Mouse (Mus musculus) lung, embryonic 15.5 days (tissue): ENCODE results near the gene Tinagl1. TPM values are rescaled to one million over a fixed set of nuclear protein-coding genes. Genes with fewer than 3 reads are reported as not detected.
A peak's percentile ranks its signal among the peaks of the same experiment; 100 is the strongest.

Experiments
- ATAC-seq: fragments of 200-750 bp; cut with Nextera tagmentation; 2 replicates; pipeline ENCODE4 v1.8.0; 2017; ENCODE audit warnings: moderate number of reproducible peaks, borderline replicate concordance; ENCODE audit not compliant: low FRiP score, low TSS enrichment; ENCODE audit errors: extremely low read depth
- H3K27ac ChIP-seq: fragments of 300-500 bp; sonication (generic); 2 replicates; pipeline ENCODE4 v1.5.1; 2015; ENCODE audit warnings: moderate library complexity, mild to moderate bottlenecking, inconsistent platforms
- H3K27me3 ChIP-seq: fragments of 300-500 bp; sonication (generic); 2 replicates; pipeline ENCODE4 v1.6.1; 2015; ENCODE audit warnings: inconsistent platforms
- H3K36me3 ChIP-seq: fragments of 300-500 bp; sonication (generic); 2 replicates; pipeline ENCODE4 v1.6.1; 2015; ENCODE audit warnings: inconsistent platforms
- H3K4me1 ChIP-seq: fragments of 300-500 bp; sonication (generic); 2 replicates; pipeline ENCODE4 v1.6.1; 2015; ENCODE audit warnings: inconsistent platforms
- H3K4me2 ChIP-seq: fragments of 300-500 bp; sonication (generic); 2 replicates; pipeline ENCODE4 v1.6.1; 2015; ENCODE audit warnings: inconsistent platforms, mild to moderate bottlenecking, moderate library complexity
- H3K4me3 ChIP-seq: fragments of 300-500 bp; sonication (generic); 2 replicates; pipeline ENCODE4 v1.5.1; 2015; ENCODE audit warnings: mild to moderate bottlenecking, inconsistent platforms
- H3K9ac ChIP-seq: fragments of 300-500 bp; sonication (generic); 2 replicates; pipeline ENCODE4 v1.6.1; 2015; ENCODE audit warnings: inconsistent platforms
- H3K9me3 ChIP-seq: fragments of 300-500 bp; sonication (generic); 2 replicates; pipeline ENCODE4 v1.6.1; 2016; ENCODE audit warnings: inconsistent platforms
- WGBS: fragments of 180-500 bp; shearing (Covaris S2); methylation state at CpG from one replicate; pipeline ENCODE4 v1.1.7; 2015; 5-methylcytosine and 5-hydroxymethylcytosine counted together
- polyA plus RNA-seq: library from polyadenylated mRNA; unstranded; fragments of >200 nt; fragmentation: Nextera tagmentation; extraction: Ambion mirVana; gene quantifications from 2 replicates; pipeline ENCODE4 v1.2.1, GENCODE M21; 2015

Gene Tinagl1
- polyA plus RNA-seq, 1 experiment from 2014 or later: 57.5 TPM

DNA sequence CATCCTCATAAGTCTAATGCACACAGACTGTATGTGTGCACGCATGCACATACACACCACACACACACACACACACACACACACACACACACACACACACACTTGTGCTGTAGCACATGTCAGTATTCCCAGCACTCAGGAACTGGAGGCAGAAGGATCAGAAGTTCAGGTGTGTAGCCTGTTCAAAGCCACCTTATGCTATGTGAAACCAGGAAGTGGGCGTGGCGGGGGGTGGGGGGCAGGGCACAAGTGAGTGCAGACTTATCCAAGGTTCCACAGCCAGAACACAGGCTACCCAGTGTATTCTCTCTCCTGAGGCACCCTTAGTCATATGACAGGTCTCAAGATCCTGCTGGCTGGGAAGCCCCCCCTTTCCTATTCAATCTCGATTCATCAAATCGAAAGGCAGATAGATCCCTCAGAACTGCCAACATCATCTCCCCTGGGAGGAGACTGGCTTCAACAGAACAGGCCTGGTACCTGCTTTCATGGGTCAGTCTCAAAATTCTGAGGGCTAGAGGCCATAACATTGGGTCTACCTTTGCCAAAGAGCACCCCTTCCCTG lies 1.3 kb upstream of the Tinagl1 start:
- 54% methylated on average over 5 of the region's 5 CpGs for WGBS
- Histone ChIP-seq H3K9ac (no peak overlapping the region), H3K27ac (peak overlapping the region; percentile 82), H3K4me3 (no peak overlapping the region), H3K36me3 (no peaks in the 10 kb centered on the region), H3K9me3 (no peaks in the 10 kb centered on the region), H3K27me3 (0 out of 2 replicates have a peak, but pooled peaks cover 8% of the 10 kb centered on the region), H3K4me2 (no peak overlapping the region), H3K4me1 (peaks cover 68% of the 10 kb centered on the region)
- no peak for ATAC-seq

GRCm38 (mm10) chr4:130174335-130175031 lies 439 bp downstream of the Tinagl1 start:
- 0 out of 2 replicates have a peak, but pooled peaks cover 8% of the 10 kb centered on the region for H3K27me3 ChIP-seq
- 0 out of 2 replicates have a peak, but pooled peaks cover 4% of the 10 kb centered on the region for H3K36me3 ChIP-seq
- H3K27ac ChIP-seq: peak overlapping the region; percentile 82
- peak; percentile 78 for ATAC-seq
- 2% methylated on average over 25 of the region's 25 CpGs for WGBS
- peak overlapping the region; percentile 65 for H3K4me2 ChIP-seq
- H3K4me3 ChIP-seq: peak overlapping the region; percentile 40
- no peaks in the 10 kb centered on the region for H3K9me3 ChIP-seq
- H3K4me1 ChIP-seq: peaks cover 68% of the 10 kb centered on the region
- H3K9ac ChIP-seq: peak overlapping the region; percentile 17; the same call in 1 of the 2 replicates

DNA sequence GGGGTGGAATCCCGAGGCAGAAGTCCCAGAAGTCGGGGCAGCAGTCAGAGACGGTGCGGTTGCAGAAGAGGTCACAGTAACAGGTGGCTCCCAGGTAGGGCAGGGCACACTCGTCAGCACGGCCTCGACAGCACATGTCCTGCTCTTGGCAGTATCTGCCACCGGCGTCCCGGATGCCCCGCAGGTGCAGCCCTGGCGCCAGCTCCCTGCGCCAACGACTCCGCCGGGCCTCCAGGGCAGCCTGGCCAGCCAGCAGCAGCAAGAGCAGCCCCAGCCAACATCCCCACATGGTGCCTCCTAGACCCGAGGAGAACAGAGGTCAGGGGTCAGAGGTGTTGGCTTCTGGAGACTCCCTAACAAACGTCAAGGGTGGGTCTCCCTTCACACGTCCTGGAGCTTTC lies 1.0 kb downstream of the Tinagl1 start:
- Histone ChIP-seq H3K4me1 (peaks cover 72% of the 10 kb centered on the region), H3K4me3 (peak overlapping the region; percentile 40), H3K9ac (peak overlapping the region; percentile 17), H3K27ac (peak overlapping the region; percentile 82), H3K9me3 (no peaks in the 10 kb centered on the region), H3K4me2 (peak overlapping the region; percentile 65), H3K36me3 (0 out of 2 replicates have a peak, but pooled peaks cover 4% of the 10 kb centered on the region), H3K27me3 (0 out of 2 replicates have a peak, but pooled peaks cover 8% of the 10 kb centered on the region)
- WGBS: 35% methylated on average over 19 of the region's 19 CpGs
- no peak for ATAC-seq

GRCm38 (mm10) chr4:130173060-130173822 lies 1.7 kb downstream of the Tinagl1 start:
- 0 out of 2 replicates have a peak, but pooled peaks cover 8% of the 10 kb centered on the region for H3K27me3 ChIP-seq
- H3K4me2 ChIP-seq: peak overlapping the region; percentile 65
- no peak for ATAC-seq
- H3K36me3 ChIP-seq: 0 out of 2 replicates have a peak, but pooled peaks cover 4% of the 10 kb centered on the region
- peak overlapping the region; percentile 17; the same call in 1 of the 2 replicates for H3K9ac ChIP-seq
- H3K27ac ChIP-seq: peak overlapping the region; percentile 85
- WGBS: 59% methylated on average over 11 of the region's 11 CpGs
- no peaks in the 10 kb centered on the region for H3K9me3 ChIP-seq
- H3K4me1 ChIP-seq: peaks cover 79% of the 10 kb centered on the region
- peak overlapping the region; percentile 40 for H3K4me3 ChIP-seq

GRCm38 (mm10) chr4:130171951-130172765 lies 2.8 kb downstream of the Tinagl1 start:
- H3K9ac ChIP-seq: 0 out of 2 replicates have a peak overlapping the region, but pooled peaks have one; percentile 9
- H3K36me3 ChIP-seq: 0 out of 2 replicates have a peak, but pooled peaks cover 4% of the 10 kb centered on the region
- H3K4me3 ChIP-seq: no peak overlapping the region; the same call in 1 of the 2 replicates
- WGBS: 20% methylated on average over 11 of the region's 11 CpGs
- peaks cover 82% of the 10 kb centered on the region for H3K4me1 ChIP-seq
- ATAC-seq: peak; percentile 7; the same call in 1 of the 2 replicates
- 0 out of 2 replicates have a peak, but pooled peaks cover 8% of the 10 kb centered on the region for H3K27me3 ChIP-seq
- H3K9me3 ChIP-seq: no peaks in the 10 kb centered on the region
- H3K27ac ChIP-seq: peak overlapping the region; percentile 85
- peak overlapping the region; percentile 65 for H3K4me2 ChIP-seq

GRCm38 (mm10) chr4:130170362-130170761 lies 4.6 kb downstream of the Tinagl1 start:
- no peak overlapping the region for H3K27ac ChIP-seq
- H3K4me1 ChIP-seq: peaks cover 79% of the 10 kb centered on the region
- H3K36me3 ChIP-seq: 0 out of 2 replicates have a peak, but pooled peaks cover 4% of the 10 kb centered on the region
- no peak overlapping the region for H3K4me2 ChIP-seq
- H3K9me3 ChIP-seq: no peaks in the 10 kb centered on the region
- no peak for ATAC-seq
- 79% methylated on average over 4 of the region's 4 CpGs for WGBS
- no peak overlapping the region for H3K9ac ChIP-seq
- no peak overlapping the region for H3K4me3 ChIP-seq
- 0 out of 2 replicates have a peak, but pooled peaks cover 8% of the 10 kb centered on the region for H3K27me3 ChIP-seq

- Histone ChIP-seq H3K4me3 (no peak overlapping the region), H3K27me3 (0 out of 2 replicates have a peak, but pooled peaks cover 8% of the 10 kb centered on the region), H3K4me2 (no peak overlapping the region), H3K36me3 (0 out of 2 replicates have a peak, but pooled peaks cover 4% of the 10 kb centered on the region), H3K9ac (no peak overlapping the region), H3K9me3 (no peaks in the 10 kb centered on the region), H3K4me1 (peaks cover 70% of the 10 kb centered on the region), H3K27ac (no peak overlapping the region)
- 76% methylated on average over 16 of the region's 16 CpGs for WGBS
- ATAC-seq: no peak
Observed at GRCm38 (mm10) chr4:130169411-130169971, 5.4 kb downstream of the Tinagl1 start.

GRCm38 (mm10) chr4:130168280-130169183 lies 6.4 kb downstream of the Tinagl1 start:
- no peaks in the 10 kb centered on the region for H3K9me3 ChIP-seq
- peak overlapping the region; percentile 15; the same call in 1 of the 2 replicates for H3K4me3 ChIP-seq
- H3K9ac ChIP-seq: 0 out of 2 replicates have a peak overlapping the region, but pooled peaks have one; percentile 26
- peaks cover 68% of the 10 kb centered on the region for H3K4me1 ChIP-seq
- 0 out of 2 replicates have a peak, but pooled peaks cover 4% of the 10 kb centered on the region for H3K36me3 ChIP-seq
- peak; percentile 60 for ATAC-seq
- H3K4me2 ChIP-seq: peak overlapping the region; percentile 53
- H3K27ac ChIP-seq: peak overlapping the region; percentile 95
- 35% methylated on average over 16 of the region's 16 CpGs for WGBS
- no peaks in the 10 kb centered on the region for H3K27me3 ChIP-seq

GRCm38 (mm10) chr4:130167814-130168213 lies 7.1 kb downstream of the Tinagl1 start:
- peak overlapping the region; percentile 95 for H3K27ac ChIP-seq
- no peaks in the 10 kb centered on the region for H3K27me3 ChIP-seq
- ATAC-seq: no peak
- 27% methylated on average over 9 of the region's 9 CpGs for WGBS
- H3K4me3 ChIP-seq: peak overlapping the region; percentile 15; the same call in 1 of the 2 replicates
- H3K4me1 ChIP-seq: peaks cover 68% of the 10 kb centered on the region
- H3K36me3 ChIP-seq: 0 out of 2 replicates have a peak, but pooled peaks cover 4% of the 10 kb centered on the region
- no peaks in the 10 kb centered on the region for H3K9me3 ChIP-seq
- H3K4me2 ChIP-seq: peak overlapping the region; percentile 53
- H3K9ac ChIP-seq: no peak overlapping the region; the same call in 1 of the 2 replicates

DNA sequence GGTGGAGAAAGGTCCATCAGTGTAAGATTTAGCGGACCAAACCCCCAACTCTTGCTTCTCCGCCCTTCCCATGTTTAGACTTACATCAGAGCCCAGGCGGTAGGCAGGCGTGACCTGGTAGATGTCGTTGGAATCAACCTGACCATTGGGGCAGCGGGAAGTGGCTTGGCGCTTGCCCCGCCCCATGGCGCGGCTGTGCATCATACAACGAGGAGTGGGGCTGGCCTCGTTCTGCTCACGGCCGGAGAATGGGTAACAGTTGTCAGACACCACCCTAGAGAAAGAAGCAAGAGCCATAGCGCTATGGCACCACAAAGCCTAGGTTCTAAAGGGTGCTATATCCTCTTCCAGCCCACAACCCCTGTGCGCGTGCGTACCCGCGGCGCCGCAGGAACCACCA lies 7.6 kb downstream of the Tinagl1 start:
- peak overlapping the region; percentile 53 for H3K4me2 ChIP-seq
- H3K9ac ChIP-seq: no peak overlapping the region; the same call in 1 of the 2 replicates
- 56% methylated on average over 22 of the region's 22 CpGs for WGBS
- H3K9me3 ChIP-seq: no peaks in the 10 kb centered on the region
- H3K4me1 ChIP-seq: peaks cover 67% of the 10 kb centered on the region
- 0 out of 2 replicates have a peak, but pooled peaks cover 4% of the 10 kb centered on the region for H3K36me3 ChIP-seq
- H3K27me3 ChIP-seq: no peaks in the 10 kb centered on the region
- no peak for ATAC-seq
- H3K27ac ChIP-seq: peak overlapping the region; percentile 95
- no peak overlapping the region for H3K4me3 ChIP-seq
